10 mouse cellular contexts compared by ENCODE assay signal in the genomic region with DNA sequence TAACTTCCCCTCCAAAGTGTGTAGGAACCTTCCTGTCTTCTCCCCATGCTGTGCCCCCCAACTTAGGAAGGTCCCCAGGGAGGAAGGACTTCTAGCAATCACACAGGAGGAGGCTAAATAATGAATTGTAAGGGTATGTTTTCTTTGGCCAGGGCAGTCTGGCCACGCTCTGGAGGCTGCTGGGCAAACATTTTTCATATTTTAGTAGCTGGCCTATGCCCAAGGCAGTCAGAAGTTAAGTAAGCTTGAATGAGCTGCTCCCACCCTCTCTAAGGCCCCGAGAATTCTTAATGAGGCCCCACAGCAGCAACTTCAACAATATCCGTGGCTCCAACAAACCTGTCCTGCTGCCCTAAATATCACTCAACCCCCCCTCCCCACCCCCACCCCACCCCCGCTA. TPM values are rescaled to one million over a fixed set of nuclear protein-coding genes. Genes with fewer than 3 reads are reported as not detected.
DNase-seq lines count a peak whose midpoint lies in the region; ATAC-seq and TF ChIP-seq lines count a peak whose summit lies in the region.
"Had no signal": no experiment of that assay in that cellular context is flagged by ENCODE, and none has a peak within 500 bp of the region (broad histone marks: within the 10 kb centered on the region; RNA-seq: fewer than 3 reads in every experiment).

No protein-coding gene starts in this region.

- H3K4me1 ChIP-seq in forebrain, embryonic 10.5 days = peaks cover 76% of the 10 kb centered on the region
- peaks cover 18% of the 10 kb centered on the region for H3K4me1 ChIP-seq in forebrain, embryonic 14.5 days (ENCODE audit: control insufficient read depth, insufficient read depth, low read length)
- H3K4me1 ChIP-seq in neural tube, embryonic 12.5 days = peaks cover 49% of the 10 kb centered on the region

- intact Hi-C loops in gastrocnemius, adult 2 months (cut with DNase I) = no loop called here

- H3K4me2 ChIP-seq in forebrain, embryonic 14.5 days (ENCODE audit: low read length) = no peak overlapping the region
- H3K4me2 ChIP-seq in neural tube, embryonic 12.5 days (replicated peaks) = 0 out of 2 replicates have a peak overlapping the region, but pooled peaks have one; percentile 14

- 50% methylated on average over 4 of the region's 4 CpGs for WGBS in forebrain, embryonic 10.5 days
- WGBS in forebrain, embryonic 14.5 days = 16% methylated on average over 4 of the region's 4 CpGs
- WGBS in neural tube, embryonic 12.5 days = 17% methylated on average over 4 of the region's 4 CpGs

- no peak overlapping the region for H3K9ac ChIP-seq in forebrain, embryonic 14.5 days (ENCODE audit: low read length)
- no peak overlapping the region for H3K9ac ChIP-seq in neural tube, embryonic 12.5 days

- H3K27me3 ChIP-seq in forebrain, embryonic 10.5 days (ENCODE audit: poor library complexity, severe bottlenecking) = no peaks in the 10 kb centered on the region
- no peaks in the 10 kb centered on the region for H3K27me3 ChIP-seq in forebrain, embryonic 14.5 days (replicated peaks; ENCODE audit: control insufficient read depth, insufficient read depth, low read length)
- no peaks in the 10 kb centered on the region for H3K27me3 ChIP-seq in neural tube, embryonic 12.5 days (replicated peaks)

- ATAC-seq in forebrain, embryonic 14.5 days = no peak
- ATAC-seq in neural tube, embryonic 12.5 days (ENCODE audit: low FRiP score, low read depth) = no peak

- DNase-seq in forebrain, embryonic 10.5 days (ENCODE audit: extremely low spot score, low spot score) = no peak
- no peak for DNase-seq in forebrain, embryonic 14.5 days (ENCODE audit: low spot score)
- no peak for DNase-seq in neural tube, embryonic 10.5 days (ENCODE audit: extremely low spot score, low spot score)
- peak; percentile 46 to 61 for DNase-seq in kidney, postnatal 36 days
- DNase-seq in cerebellum, adult 11-12 months = no peak
- no peak for DNase-seq in gastrocnemius, adult 2 months
- DNase-seq in cerebellum, adult 11 months = no peak
- DNase-seq: cerebellum, postnatal 36 days had no signal

- no peak for TF ChIP-seq CTCF in gastrocnemius, adult 2 months (IDR thresholded peaks at IDR 0.05)

- H3K4me3 ChIP-seq in forebrain, embryonic 10.5 days = 0 out of 2 replicates have a peak overlapping the region, but pooled peaks have one; percentile 14
- no peak overlapping the region for H3K4me3 ChIP-seq in forebrain, embryonic 14.5 days (ENCODE audit: low read depth, low read length)
- no peak overlapping the region for H3K4me3 ChIP-seq in neural tube, embryonic 12.5 days
- no peak overlapping the region for H3K4me3 ChIP-seq in gastrocnemius, adult 2 months
- H3K4me3 ChIP-seq: myocyte had no signal

- H3K9me3 ChIP-seq in forebrain, embryonic 10.5 days = no peaks in the 10 kb centered on the region
- H3K9me3 ChIP-seq in forebrain, embryonic 14.5 days (replicated peaks; ENCODE audit: control insufficient read depth, low read length) = no peaks in the 10 kb centered on the region
- no peaks in the 10 kb centered on the region for H3K9me3 ChIP-seq in neural tube, embryonic 12.5 days

- peak overlapping the region; percentile 79 for H3K27ac ChIP-seq in forebrain, embryonic 10.5 days
- H3K27ac ChIP-seq in forebrain, embryonic 14.5 days (ENCODE audit: low read depth, low read length) = no peak overlapping the region
- no peak overlapping the region for H3K27ac ChIP-seq in neural tube, embryonic 12.5 days
- no peak overlapping the region for H3K27ac ChIP-seq in gastrocnemius, adult 2 months

- peaks cover 13% of the 10 kb centered on the region for H3K36me3 ChIP-seq in forebrain, embryonic 10.5 days (replicated peaks)
- no peaks in the 10 kb centered on the region for H3K36me3 ChIP-seq in forebrain, embryonic 14.5 days (ENCODE audit: control insufficient read depth, insufficient read depth, low read length)
- no peaks in the 10 kb centered on the region for H3K36me3 ChIP-seq in neural tube, embryonic 12.5 days

RNA-seq across cellular contexts. Expression of gene Ptk7, which starts 16.5 kb away (rescaled TPM):
- polyA plus RNA-seq in forebrain, embryonic 10.5 days (2016; fragmentation: Nextera tagmentation; extraction: Ambion mirVana) = 66.0 and 68.4 TPM in 2 replicates
- polyA plus RNA-seq in forebrain, embryonic 14.5 days (2014; fragmentation: Nextera tagmentation; extraction: Ambion mirVana) = 15.3 and 19.0 TPM in 2 replicates
- 68.3 and 69.7 TPM in 2 replicates for polyA plus RNA-seq in neural tube, embryonic 12.5 days (2016; fragmentation: Nextera tagmentation; extraction: Ambion mirVana)
- total RNA-seq in gastrocnemius, adult 2 months (2021) = under 1 TPM; 0.28 to 0.78 TPM

RNA-seq across cellular contexts. Expression of gene Klc4, which starts 33.0 kb away (rescaled TPM):
- polyA plus RNA-seq in forebrain, embryonic 10.5 days (2016; fragmentation: Nextera tagmentation; extraction: Ambion mirVana) = 29.1 and 31.8 TPM in 2 replicates
- polyA plus RNA-seq in forebrain, embryonic 14.5 days (2014; fragmentation: Nextera tagmentation; extraction: Ambion mirVana) = 34.7 and 38.8 TPM in 2 replicates
- polyA plus RNA-seq in neural tube, embryonic 12.5 days (2016; fragmentation: Nextera tagmentation; extraction: Ambion mirVana) = 45.2 and 47.4 TPM in 2 replicates
- 10 to 100 TPM; 10.9 to 13.1 TPM for total RNA-seq in gastrocnemius, adult 2 months (2021)

RNA-seq across cellular contexts. Expression of gene Mrpl2, which starts 33.2 kb away (rescaled TPM):
- 136 and 137 TPM in 2 replicates for polyA plus RNA-seq in forebrain, embryonic 10.5 days (2016; fragmentation: Nextera tagmentation; extraction: Ambion mirVana)
- polyA plus RNA-seq in forebrain, embryonic 14.5 days (2014; fragmentation: Nextera tagmentation; extraction: Ambion mirVana) = 83.3 and 108 TPM in 2 replicates
- 76.9 and 86.9 TPM in 2 replicates for polyA plus RNA-seq in neural tube, embryonic 12.5 days (2016; fragmentation: Nextera tagmentation; extraction: Ambion mirVana)
- total RNA-seq in gastrocnemius, adult 2 months (2021) = 100 to 1,000 TPM in 1 of 2 experiments, 10 to 100 TPM in 1; 82.7 to 120 TPM

RNA-seq across cellular contexts. Expression of gene Cul7, which starts 37.3 kb away (rescaled TPM):
- 38.0 and 40.9 TPM in 2 replicates for polyA plus RNA-seq in forebrain, embryonic 10.5 days (2016; fragmentation: Nextera tagmentation; extraction: Ambion mirVana)
- polyA plus RNA-seq in forebrain, embryonic 14.5 days (2014; fragmentation: Nextera tagmentation; extraction: Ambion mirVana) = 28.3 and 30.2 TPM in 2 replicates
- 42.0 and 45.2 TPM in 2 replicates for polyA plus RNA-seq in neural tube, embryonic 12.5 days (2016; fragmentation: Nextera tagmentation; extraction: Ambion mirVana)
- total RNA-seq in gastrocnemius, adult 2 months (2021) = 1 to 10 TPM; 2.9 to 5.6 TPM

RNA-seq across cellular contexts. Expression of gene Srf, which starts 56.8 kb away (rescaled TPM):
- 5.4 and 5.5 TPM in 2 replicates for polyA plus RNA-seq in forebrain, embryonic 10.5 days (2016; fragmentation: Nextera tagmentation; extraction: Ambion mirVana)
- 4.6 and 4.7 TPM in 2 replicates for polyA plus RNA-seq in forebrain, embryonic 14.5 days (2014; fragmentation: Nextera tagmentation; extraction: Ambion mirVana)
- polyA plus RNA-seq in neural tube, embryonic 12.5 days (2016; fragmentation: Nextera tagmentation; extraction: Ambion mirVana) = 5.6 and 8.4 TPM in 2 replicates
- total RNA-seq in gastrocnemius, adult 2 months (2021) = 10 to 100 TPM; 82.4 to 89.3 TPM

Comparison
In these comparisons a context has a peak if more than half of its experiments do, and no peak if none do; other contexts are left out.
1. DNase-seq: peak in kidney, postnatal 36 days (2 of 2); none in forebrain, embryonic 10.5 days (single experiment), forebrain, embryonic 14.5 days (single experiment), neural tube, embryonic 10.5 days (single experiment), cerebellum, adult 11-12 months (single experiment), gastrocnemius, adult 2 months (single experiment) and cerebellum, adult 11 months (single experiment).